Mouse (Mus musculus) embryonic facial prominence, embryonic 13.5 days (tissue): ENCODE measurements around the gene Pfkm. TPM values are rescaled to one million over a fixed set of nuclear protein-coding genes. Genes with fewer than 3 reads are reported as not detected.

Experiments
- ATAC-seq: fragments of 200-750 bp; cut with Nextera tagmentation; 2 replicates; pipeline ENCODE4 v1.8.0; 2017; ENCODE audit warnings: low read depth; ENCODE audit not compliant: insufficient number of reproducible peaks, insufficient read depth, low FRiP score, low TSS enrichment
- H3K27ac ChIP-seq: fragments of 300-500 bp; sonication (generic); 2 replicates; pipeline ENCODE4 v1.5.1; 2015; ENCODE audit warnings: moderate library complexity, mild to moderate bottlenecking, inconsistent platforms
- H3K27me3 ChIP-seq: fragments of 300-500 bp; sonication (generic); 2 replicates; pipeline ENCODE4 v1.6.1; 2015; ENCODE audit warnings: mild to moderate bottlenecking, inconsistent platforms
- H3K36me3 ChIP-seq: fragments of 300-500 bp; sonication (generic); 2 replicates; pipeline ENCODE4 v1.6.1; 2015; ENCODE audit warnings: mild to moderate bottlenecking, inconsistent platforms
- H3K4me1 ChIP-seq: fragments of 300-500 bp; sonication (generic); 2 replicates; pipeline ENCODE4 v1.6.1; 2015; ENCODE audit warnings: inconsistent platforms
- H3K4me2 ChIP-seq: fragments of 300-500 bp; sonication (generic); 2 replicates; pipeline ENCODE4 v1.6.1; 2015; ENCODE audit warnings: moderate library complexity, mild to moderate bottlenecking, inconsistent platforms
- H3K4me3 ChIP-seq: fragments of 300-500 bp; sonication (generic); 2 replicates; pipeline ENCODE4 v1.5.1; 2015; ENCODE audit warnings: mild to moderate bottlenecking, inconsistent platforms
- H3K9ac ChIP-seq: fragments of 300-500 bp; sonication (generic); 2 replicates; pipeline ENCODE4 v1.6.1; 2015; ENCODE audit warnings: mild to moderate bottlenecking, inconsistent platforms
- H3K9me3 ChIP-seq: fragments of 300-500 bp; sonication (generic); 2 replicates; pipeline ENCODE4 v1.6.1; 2016; ENCODE audit warnings: inconsistent platforms
- WGBS: fragments of 180-500 bp; shearing (Covaris S2); methylation state at CpG from one replicate; pipeline ENCODE4 v1.1.7; 2015; ENCODE audit warnings: mixed read lengths; 5-methylcytosine and 5-hydroxymethylcytosine counted together
- polyA plus RNA-seq: library from polyadenylated mRNA; unstranded; fragments of >200 nt; fragmentation: Nextera tagmentation; extraction: Ambion mirVana; gene quantifications from 2 replicates; pipeline ENCODE4 v1.2.1, GENCODE M21; 2015

Pfkm gene
- polyA plus RNA-seq, 1 experiment from 2014 or later: 47.0 TPM

DNA sequence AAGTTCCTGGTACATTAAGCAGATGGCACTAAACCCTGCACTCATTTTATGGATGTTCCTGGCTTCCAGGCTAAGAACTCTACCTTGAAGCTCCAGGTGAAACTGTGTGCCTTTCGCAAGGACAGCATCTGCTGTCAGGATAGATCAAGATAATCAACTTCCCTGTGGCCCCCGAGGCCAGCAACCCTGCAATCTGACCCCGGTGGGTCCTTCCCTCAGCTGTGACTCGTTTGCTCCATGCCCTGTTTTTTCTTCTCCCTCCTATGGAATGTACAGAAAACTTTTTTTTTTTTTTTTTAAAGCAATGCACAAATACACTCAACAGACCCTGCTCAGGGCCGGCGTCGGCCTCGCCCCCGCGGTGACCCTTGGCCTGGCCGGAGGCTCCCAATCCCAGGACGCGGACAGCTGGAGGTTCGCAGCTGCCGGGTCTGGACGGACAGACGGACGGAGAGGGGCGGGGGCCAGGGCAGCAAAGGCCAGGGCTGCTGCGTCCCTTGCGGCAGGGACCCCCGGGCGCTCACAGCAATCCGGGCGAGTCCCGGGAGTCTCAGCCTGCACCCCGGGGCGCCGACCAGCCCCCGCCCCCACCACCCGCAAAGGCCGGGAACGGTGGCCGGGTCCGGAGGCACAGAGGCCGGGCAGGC lies 52.6 kb downstream of the Pfkm start:
- H3K9me3 ChIP-seq: no peaks in the 10 kb centered on the region
- peak; percentile 62 for ATAC-seq

DNA sequence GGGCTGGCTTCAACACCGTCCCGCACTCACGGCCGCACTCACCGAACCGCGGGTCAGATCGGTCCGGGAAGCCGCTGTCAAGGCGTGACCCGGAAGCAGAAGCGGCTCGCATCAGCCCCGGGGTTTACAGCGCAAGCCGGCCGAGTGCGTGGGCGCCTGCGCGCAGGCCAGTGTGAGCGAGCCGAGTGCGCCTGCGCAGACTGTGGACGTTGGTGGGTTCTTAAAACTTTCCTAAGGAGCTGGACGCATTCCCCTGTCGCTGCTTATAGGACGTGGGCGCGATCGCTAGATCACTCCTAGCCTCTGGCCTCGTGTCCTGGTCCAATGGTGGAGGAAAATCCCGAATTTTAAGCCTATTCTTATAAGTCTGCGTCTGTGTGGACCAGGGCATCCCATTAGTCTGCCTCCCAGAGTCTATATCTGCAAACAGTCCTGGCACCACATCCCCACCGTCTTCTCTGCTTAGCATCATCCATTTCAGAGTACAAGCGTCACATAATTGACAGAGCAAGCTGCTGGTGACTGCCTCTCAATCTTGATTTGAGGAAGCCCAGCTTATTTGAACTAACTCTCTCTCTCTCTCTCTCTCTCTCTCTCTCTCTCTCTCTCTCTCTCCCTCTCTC lies 53.3 kb downstream of the Pfkm start:
- H3K4me3 ChIP-seq: peak overlapping the region; percentile 87
- peak overlapping the region; percentile 85 for H3K27ac ChIP-seq
- peaks cover 16% of the 10 kb centered on the region for H3K36me3 ChIP-seq
- peak overlapping the region; percentile 84 for H3K4me2 ChIP-seq
- peak; percentile 91 for ATAC-seq
- under 1% methylated on average over 38 of the region's 38 CpGs for whole genome bisulfite sequencing
- no peaks in the 10 kb centered on the region for H3K9me3 ChIP-seq
- H3K4me1 ChIP-seq: peaks cover 11% of the 10 kb centered on the region
- H3K9ac ChIP-seq: peak overlapping the region; percentile 92
- H3K27me3 ChIP-seq: no peaks in the 10 kb centered on the region

More for the DNA sequence above, 52.6 kb downstream of the Pfkm start:
- Histone ChIP-seq H3K9ac (peak overlapping the region; percentile 92), H3K27ac (peak overlapping the region; percentile 85), H3K4me3 (peak overlapping the region; percentile 87), H3K4me2 (peak overlapping the region; percentile 84), H3K4me1 (peaks cover 11% of the 10 kb centered on the region), H3K36me3 (peaks cover 22% of the 10 kb centered on the region), H3K27me3 (no peaks in the 10 kb centered on the region)
- WGBS: under 1% methylated on average over 36 of the region's 36 CpGs

DNA sequence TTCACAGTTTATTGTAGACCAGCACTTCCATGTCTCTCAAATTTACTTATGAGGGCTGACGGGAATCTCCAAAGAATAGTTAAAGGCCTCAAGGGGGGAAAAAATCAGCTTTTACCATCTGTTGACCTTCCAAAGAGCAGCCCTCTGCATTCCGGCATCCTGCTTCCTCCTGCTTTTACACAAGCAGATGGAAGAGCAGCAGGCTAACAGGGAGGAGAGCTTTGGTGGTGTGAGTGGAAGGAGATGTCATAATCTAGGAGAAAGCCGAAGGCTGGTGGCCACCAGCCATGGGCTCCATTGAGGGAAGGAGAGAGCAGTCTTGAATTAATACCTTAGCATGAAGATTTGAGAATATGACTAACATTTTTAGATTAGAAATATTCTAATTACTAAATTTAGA lies 56.0 kb downstream of the Pfkm start:
- H3K27me3 ChIP-seq: no peaks in the 10 kb centered on the region
- no peak overlapping the region for H3K27ac ChIP-seq
- no peak overlapping the region for H3K9ac ChIP-seq
- no peak overlapping the region for H3K4me2 ChIP-seq
- H3K4me3 ChIP-seq: no peak overlapping the region
- H3K4me1 ChIP-seq: peaks cover 14% of the 10 kb centered on the region
- no peaks in the 10 kb centered on the region for H3K9me3 ChIP-seq
- no peak for ATAC-seq
- WGBS: 75% methylated on average over 3 of the region's 3 CpGs
- H3K36me3 ChIP-seq: no peaks in the 10 kb centered on the region

DNA sequence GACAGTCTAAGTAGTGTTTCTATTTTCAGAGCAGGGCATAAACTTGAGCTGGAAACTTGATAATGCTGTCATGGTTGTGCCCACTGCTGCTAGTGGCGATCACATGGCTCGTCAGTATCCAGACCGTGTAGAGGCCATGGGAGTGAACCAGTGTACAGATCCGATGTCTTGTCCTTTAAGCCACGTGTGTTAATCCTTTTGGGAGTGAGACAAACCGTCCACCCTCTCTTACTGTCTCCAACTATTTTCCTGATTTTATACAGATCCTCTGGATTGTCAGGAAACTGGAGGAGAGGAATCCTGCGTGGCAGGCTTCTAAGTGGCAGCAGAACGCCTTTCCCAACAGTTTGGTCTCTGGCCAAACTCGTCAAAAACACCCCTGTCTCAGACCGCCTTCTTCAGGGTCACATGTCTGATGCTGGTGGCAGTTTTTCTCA lies 56.8 kb downstream of the Pfkm start:
- H3K4me3 ChIP-seq: no peak overlapping the region
- no peak overlapping the region for H3K27ac ChIP-seq
- no peaks in the 10 kb centered on the region for H3K9me3 ChIP-seq
- no peak overlapping the region for H3K4me2 ChIP-seq
- ATAC-seq: no peak
- H3K9ac ChIP-seq: no peak overlapping the region
- 55% methylated on average over 10 of the region's 10 CpGs for WGBS
- H3K36me3 ChIP-seq: no peaks in the 10 kb centered on the region
- H3K4me1 ChIP-seq: peaks cover 14% of the 10 kb centered on the region
- H3K27me3 ChIP-seq: no peaks in the 10 kb centered on the region

DNA sequence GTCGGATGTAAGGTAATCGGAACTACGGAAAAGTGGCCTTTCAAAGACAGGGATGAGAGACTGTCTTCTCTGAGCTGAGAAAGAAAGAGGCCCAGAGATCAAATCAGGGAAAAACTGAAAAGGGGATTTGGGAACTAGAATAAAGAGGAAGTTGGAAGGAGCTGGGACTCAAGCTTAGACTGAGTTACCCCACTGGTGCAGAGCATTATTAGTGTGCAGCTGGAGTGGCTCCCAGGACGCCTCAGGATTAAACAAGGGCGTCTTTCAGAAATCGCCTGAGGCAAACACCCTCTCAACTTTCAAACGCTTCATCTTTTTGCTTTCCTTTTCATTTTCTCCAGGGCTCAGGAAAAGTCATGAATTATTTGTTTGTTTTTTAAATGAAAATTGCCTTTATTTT lies 60.5 kb downstream of the Pfkm start:
- H3K27me3 ChIP-seq: no peaks in the 10 kb centered on the region
- H3K9ac ChIP-seq: no peak overlapping the region
- H3K36me3 ChIP-seq: no peaks in the 10 kb centered on the region
- 40% methylated on average over 7 of the region's 7 CpGs for WGBS
- no peaks in the 10 kb centered on the region for H3K9me3 ChIP-seq
- no peak for ATAC-seq
- no peak overlapping the region for H3K4me3 ChIP-seq
- H3K4me1 ChIP-seq: peaks cover 3% of the 10 kb centered on the region; the same call in 1 of the 2 replicates
- no peak overlapping the region for H3K27ac ChIP-seq
- no peak overlapping the region for H3K4me2 ChIP-seq

DNA sequence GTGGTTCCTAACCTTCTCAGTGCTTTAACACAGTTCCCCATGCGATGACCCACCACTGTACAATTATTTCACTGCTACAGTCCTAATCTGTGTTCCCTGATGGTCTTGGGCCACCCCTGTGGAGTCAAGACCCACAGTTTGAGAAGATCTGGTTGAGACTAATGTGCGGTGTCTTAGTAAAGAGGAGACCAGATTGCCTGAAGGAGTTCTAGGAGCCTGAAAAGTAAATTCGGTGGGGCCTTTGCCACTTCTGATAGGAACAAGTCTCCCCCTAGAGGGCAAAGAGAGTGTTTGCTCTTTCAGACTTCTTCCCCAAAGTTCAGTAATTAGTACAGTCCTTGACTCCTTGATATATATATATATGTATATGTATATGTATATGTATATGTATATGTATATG lies 61.2 kb downstream of the Pfkm start:
- Histone ChIP-seq H3K4me3 (no peak overlapping the region), H3K27me3 (no peaks in the 10 kb centered on the region), H3K36me3 (no peaks in the 10 kb centered on the region), H3K9ac (no peak overlapping the region), H3K27ac (no peak overlapping the region), H3K4me1 (peaks cover 3% of the 10 kb centered on the region; the same call in 1 of the 2 replicates), H3K4me2 (no peak overlapping the region), H3K9me3 (no peaks in the 10 kb centered on the region)
- WGBS: 19% methylated on average over 3 of the region's 3 CpGs
- no peak for ATAC-seq

DNA sequence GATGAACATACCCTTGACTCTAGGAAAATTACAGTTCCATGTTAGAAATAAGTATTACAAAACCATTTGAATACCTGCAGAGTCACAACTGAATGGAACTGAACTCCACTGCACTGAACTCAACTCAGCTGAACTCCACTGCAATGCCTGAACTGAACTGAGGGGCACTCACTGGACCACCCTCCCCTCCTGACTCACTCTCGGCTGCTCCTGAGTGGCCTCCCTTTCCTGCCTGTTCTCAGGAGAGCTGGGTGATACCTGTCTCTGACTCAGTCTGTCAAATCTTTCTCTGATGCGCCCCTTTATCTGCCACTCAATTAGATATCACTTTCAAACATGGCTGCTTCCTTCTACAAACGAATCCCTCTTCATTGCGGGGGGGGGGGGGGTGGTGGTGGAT lies 61.8 kb downstream of the Pfkm start:
- no peak overlapping the region for H3K9ac ChIP-seq
- ATAC-seq: no peak
- 56% methylated on average over 4 of the region's 4 CpGs for WGBS
- no peaks in the 10 kb centered on the region for H3K36me3 ChIP-seq
- H3K4me2 ChIP-seq: no peak overlapping the region
- H3K4me3 ChIP-seq: no peak overlapping the region
- peaks cover 3% of the 10 kb centered on the region; the same call in 1 of the 2 replicates for H3K4me1 ChIP-seq
- no peaks in the 10 kb centered on the region for H3K9me3 ChIP-seq
- no peaks in the 10 kb centered on the region for H3K27me3 ChIP-seq
- no peak overlapping the region for H3K27ac ChIP-seq

DNA sequence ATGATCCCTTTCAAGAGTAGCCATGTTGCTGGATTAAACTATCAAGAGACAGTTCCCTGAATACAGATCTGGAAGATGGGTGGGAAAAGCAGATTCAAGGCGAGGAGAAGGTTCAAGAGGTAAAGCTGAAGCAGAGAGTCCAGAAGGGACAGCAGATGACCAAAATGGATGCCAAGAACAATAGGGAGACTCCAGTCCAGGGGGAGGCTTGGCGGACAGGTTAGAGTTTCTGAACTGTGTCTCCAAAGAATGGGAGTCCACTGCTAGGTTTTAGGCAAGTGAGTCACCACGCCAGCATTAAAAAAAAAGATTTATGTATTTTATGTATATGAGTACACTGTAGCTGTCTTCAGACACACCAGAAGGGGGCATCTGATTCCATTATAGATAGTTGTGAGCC lies 62.2 kb downstream of the Pfkm start:
- no peak for ATAC-seq
- H3K9me3 ChIP-seq: no peaks in the 10 kb centered on the region
- no peak overlapping the region for H3K27ac ChIP-seq
- WGBS: 78% methylated on average over 3 of the region's 3 CpGs
- H3K36me3 ChIP-seq: no peaks in the 10 kb centered on the region
- no peak overlapping the region for H3K4me3 ChIP-seq
- peaks cover 3% of the 10 kb centered on the region; the same call in 1 of the 2 replicates for H3K4me1 ChIP-seq
- H3K4me2 ChIP-seq: no peak overlapping the region
- H3K27me3 ChIP-seq: no peaks in the 10 kb centered on the region
- no peak overlapping the region for H3K9ac ChIP-seq

DNA sequence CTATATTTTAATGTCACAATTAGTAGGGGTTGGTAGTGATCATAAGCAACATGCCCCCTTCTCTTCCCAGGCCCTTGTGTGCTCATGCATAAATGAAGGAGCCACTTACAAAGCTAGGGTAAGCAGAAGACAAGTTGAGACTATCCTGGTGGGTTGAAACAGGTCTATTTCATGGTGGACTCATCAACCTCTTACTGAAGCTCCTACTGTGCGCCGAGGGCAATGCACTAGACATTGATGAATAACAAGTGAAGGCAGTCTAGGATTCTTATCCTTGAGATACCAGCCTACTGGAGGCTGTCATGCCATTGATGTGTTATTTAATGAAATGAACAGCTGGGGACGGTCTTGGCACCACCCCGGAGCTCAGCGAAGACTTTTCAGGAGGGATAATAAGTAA lies 62.9 kb downstream of the Pfkm start:
- Histone ChIP-seq H3K9me3 (no peaks in the 10 kb centered on the region), H3K4me3 (no peak overlapping the region), H3K27me3 (no peaks in the 10 kb centered on the region), H3K36me3 (no peaks in the 10 kb centered on the region), H3K9ac (no peak overlapping the region), H3K27ac (no peak overlapping the region), H3K4me1 (peaks cover 3% of the 10 kb centered on the region; the same call in 1 of the 2 replicates), H3K4me2 (no peak overlapping the region)
- no peak for ATAC-seq
- 89% methylated on average over 5 of the region's 5 CpGs for WGBS

DNA sequence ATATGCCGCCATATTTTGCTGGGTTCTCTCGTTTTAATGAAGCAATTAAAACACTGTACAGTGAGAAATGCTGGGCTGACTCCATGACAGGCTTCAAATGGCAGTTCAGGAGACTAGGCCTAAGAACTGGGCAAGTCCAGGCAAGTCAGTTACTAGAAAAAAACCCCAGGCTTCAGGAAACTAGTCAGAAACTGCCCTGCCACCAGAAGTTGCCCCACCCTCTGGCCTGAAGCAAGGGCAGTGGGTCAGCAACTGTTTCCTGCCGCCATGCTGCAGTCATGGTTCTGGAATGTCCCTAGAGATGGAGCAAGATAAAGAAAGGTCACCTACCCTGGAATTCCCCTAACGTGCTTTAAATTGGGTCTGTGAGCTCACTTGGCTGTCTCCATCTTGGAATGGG lies 63.6 kb downstream of the Pfkm start:
- Histone ChIP-seq H3K4me1 (peaks cover 3% of the 10 kb centered on the region; the same call in 1 of the 2 replicates), H3K27me3 (no peaks in the 10 kb centered on the region), H3K9me3 (no peaks in the 10 kb centered on the region), H3K27ac (no peak overlapping the region), H3K36me3 (no peaks in the 10 kb centered on the region), H3K9ac (no peak overlapping the region), H3K4me2 (no peak overlapping the region), H3K4me3 (no peak overlapping the region)
- WGBS: 52% methylated on average over 4 of the region's 4 CpGs
- no peak for ATAC-seq

DNA sequence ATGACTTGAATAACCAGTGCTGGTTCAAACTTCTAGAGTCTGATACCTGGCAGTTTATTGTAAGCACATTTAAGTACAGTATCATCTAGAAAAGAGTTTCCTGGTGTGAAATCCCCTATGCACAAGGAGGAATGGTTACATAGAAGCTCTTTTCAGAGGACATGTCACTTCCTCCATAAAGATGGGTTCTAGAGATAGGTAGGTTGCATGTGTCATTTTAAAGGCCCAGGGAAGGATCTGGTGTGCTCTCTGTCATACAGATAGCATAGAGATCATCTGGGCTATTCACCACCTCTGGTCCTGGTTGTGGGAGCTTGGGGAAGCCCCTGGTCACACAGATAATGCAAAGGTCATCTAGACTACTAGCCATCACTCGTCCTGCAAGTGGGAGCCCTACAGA lies 64.9 kb downstream of the Pfkm start:
- Histone ChIP-seq H3K4me2 (no peak overlapping the region), H3K4me1 (peaks cover 3% of the 10 kb centered on the region; the same call in 1 of the 2 replicates), H3K9me3 (no peaks in the 10 kb centered on the region), H3K27ac (no peak overlapping the region), H3K27me3 (no peaks in the 10 kb centered on the region), H3K4me3 (no peak overlapping the region), H3K9ac (no peak overlapping the region), H3K36me3 (no peaks in the 10 kb centered on the region)
- 65% methylated on average over 1 of the region's 1 CpGs for WGBS
- ATAC-seq: no peak
